Mouse (Mus musculus) thymus, postnatal 10 days (tissue): Measurements from ENCODE around the gene Dbndd2.

ENCODE experiments used
- DNase-seq, 2 experiments: peaks; one replicate each; pipeline ENCODE4 v3.0.0; 2021; ENCODE audit warnings: low spot score in 2 of 2

Dbndd2 gene

DNA sequence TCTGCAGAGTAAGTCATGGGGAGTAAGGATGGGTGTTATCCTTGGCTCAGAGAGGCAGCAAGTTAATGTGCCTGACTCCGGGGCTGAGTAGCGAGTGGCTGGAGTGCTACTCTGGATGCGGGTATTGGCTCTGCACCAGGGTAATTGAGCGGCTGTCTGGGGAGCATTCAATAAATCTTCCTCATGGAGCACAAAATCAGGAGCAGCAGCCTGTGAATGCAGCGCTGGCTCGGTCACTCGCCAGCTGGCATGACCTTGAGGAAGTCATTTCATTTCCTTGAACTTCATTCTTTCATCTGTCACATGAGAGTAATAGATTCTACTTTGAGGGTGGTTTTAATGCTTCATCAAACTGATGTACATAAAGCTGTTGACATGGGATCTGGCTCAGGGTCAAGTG is 14.6 kb downstream of the Dbndd2 start:
- DNase-seq: no peak

DNA sequence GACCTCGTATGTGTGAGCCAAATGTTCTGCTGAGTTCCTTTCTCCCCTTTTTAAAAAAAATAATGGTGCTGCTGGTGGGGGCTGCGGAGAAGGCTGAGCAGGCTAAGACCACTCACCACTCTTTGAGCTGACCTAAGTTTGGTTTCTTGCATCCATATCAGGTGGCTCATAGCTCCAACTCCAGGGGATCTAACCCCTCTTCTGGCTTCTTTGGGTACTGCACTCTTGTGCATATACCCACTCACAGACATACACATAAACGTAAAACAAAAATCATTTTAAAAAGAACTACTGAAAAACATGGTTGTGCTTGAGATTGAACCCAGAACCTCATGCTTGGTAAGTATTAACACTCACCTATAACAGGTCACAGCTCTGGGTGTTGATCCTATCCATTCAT is 19.0 kb downstream of the Dbndd2 start:
- DNase-seq: no peak

DNA sequence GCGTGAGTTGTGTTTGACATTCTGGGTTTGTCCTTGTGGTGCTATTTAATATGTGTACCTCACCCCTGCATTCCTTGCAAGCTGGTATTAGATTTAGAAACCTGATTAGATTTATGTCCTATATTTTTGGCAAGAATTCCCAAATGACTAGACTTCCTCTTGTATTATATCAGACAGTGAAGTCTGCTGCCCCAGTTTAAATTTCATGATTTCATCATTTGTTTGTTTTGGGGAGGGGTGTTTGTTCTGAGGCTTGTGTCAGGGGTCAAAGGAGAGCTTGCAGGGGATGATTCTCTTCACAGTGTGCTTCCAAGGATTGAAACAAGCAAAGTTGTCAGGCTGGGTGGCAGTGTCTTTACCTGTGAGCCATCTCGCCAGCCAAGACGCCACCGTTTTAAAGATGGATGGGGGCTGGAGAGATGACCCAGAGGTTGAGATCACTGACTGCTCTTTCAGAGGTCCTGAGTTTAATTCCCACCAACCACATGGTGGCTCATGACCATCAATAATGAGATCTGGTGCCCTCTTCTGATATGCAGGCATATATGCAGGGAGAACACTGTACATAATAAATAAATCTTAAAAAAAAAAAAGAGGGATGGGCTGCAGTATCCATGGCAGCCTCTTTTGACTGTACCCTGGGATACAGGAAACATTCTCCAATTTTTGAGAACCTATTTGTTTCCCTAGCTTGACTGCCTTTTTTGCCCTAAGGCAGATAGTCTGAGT is 19.9 kb downstream of the Dbndd2 start:
- DNase-seq: no peak

DNA sequence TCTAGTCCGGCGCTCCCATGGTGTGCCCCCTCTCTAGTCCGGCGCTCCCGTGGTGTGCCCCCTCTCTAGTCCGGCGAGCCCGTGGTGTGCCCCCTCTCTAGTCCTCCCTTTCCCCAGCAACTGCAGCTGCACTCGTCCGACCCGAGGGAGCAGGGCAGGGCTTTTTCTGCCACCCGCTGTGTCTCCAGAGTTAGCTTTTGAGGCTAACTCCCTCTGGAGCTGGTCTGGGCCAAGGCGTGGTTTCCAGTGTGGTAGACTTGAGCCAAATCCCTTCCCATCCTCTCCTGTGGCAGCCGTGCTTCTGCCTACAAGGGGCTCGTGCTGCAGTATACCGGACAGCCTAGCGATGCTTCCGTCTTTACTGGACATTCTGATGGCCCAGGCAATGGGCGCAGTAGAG is 21.9 kb downstream of the Dbndd2 start:
- no peak for DNase-seq

DNA sequence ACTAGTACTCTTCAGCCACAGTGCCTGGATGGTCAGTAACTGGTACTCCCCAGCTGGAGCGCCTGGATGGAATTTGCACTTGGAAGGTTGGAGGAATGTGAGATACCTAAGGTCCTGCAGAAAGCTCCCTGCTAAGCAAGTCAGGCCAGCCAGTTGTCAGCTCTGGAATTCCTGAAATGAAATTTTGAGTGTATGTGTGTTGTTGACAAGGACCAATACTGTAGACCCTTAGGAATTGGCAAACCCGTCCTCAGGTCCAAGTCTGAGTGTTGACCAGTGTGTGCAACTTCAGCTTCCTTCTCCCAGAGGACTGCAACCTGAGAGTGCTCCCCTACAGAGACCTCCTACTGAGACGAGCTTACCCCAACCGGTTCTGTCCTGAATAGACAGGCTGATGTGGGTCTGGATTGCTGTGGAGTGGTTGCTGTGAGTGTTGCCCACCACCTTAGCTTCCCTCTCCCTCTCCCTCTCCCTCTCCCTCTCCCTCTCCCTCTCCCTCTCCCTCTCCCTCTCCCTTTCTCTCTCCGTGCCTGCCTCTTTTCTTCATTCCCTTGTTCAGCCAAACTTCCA is 24.8 kb downstream of the Dbndd2 start:
- DNase-seq: no peak

DNA sequence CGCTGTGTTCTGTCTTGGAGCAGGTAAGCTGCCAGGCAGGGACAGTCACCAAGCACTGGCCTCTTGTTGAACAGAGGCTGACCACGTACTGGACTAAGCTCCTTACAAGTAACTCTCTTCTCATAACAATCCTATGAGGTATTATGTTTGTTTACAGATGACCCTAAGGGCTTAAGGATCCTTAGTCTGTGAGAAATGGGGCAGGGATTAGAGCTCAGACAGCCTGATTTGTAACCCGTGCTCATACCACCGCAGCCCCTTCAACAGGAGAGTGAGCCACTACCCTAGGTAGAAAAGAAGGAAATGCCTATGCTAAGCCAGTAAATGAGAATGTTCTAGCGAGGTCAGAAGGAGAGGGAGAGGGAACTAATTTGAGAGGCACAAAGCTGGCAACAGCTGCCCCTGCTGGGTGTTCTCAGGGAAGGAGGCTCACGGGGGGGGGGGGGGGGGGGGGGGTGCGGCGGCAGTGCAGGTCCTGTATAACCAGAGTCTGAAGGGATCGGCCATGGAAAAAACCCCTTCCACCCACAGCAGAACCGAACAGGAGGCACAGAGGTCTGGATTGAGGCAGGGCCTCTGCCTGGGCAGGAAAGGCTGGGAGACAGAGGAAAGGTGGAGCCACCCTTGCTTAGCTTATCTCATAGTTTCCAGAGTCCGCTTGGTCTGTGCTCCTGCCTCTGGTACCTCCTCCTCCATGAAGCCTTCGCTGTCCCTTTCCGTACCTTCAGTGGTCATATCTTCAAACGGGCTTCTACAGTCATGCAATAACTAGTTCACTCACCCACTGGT is 26.4 kb downstream of the Dbndd2 start:
- DNase-seq: no peak

DNA sequence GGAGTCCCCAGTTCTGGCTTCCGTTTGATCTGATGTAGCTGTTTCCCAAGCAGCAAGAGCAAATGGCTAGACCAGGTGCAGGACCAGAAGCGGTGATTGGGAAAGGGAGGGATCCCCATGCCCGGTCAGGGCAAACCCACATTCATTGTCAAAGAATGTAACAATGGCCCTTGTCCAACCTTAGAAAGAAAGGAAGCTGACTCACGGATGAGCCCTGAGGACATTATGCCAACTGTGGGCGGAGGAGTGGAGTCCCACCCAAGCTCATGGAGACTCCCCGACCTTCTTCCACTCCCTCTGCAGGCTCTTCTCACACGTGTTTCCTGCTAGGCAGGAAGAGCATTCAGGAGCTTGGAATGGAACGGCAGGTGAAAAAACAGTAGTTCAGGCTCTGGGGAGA is 27.5 kb downstream of the Dbndd2 start:
- no peak for DNase-seq

DNA sequence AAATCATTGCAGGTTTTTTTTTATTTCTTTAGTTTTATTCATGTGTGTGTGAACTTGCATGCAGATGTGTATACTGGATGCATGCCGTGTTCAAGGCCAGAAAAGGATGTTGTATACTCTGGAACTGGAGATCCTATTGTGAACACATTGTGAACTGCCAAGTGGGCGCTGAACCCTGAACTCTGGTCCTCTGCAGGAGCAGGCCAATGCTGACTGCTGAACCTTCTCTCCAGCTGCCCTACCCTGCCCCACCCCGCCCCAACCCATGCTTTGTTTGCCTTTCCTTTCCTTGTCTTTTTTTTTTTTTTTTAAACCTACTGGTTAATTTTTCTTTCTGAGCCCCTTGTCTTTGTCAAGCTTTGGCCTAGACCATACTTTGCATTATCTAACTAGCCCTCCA is 29.0 kb downstream of the Dbndd2 start:
- DNase-seq: no peak

DNA sequence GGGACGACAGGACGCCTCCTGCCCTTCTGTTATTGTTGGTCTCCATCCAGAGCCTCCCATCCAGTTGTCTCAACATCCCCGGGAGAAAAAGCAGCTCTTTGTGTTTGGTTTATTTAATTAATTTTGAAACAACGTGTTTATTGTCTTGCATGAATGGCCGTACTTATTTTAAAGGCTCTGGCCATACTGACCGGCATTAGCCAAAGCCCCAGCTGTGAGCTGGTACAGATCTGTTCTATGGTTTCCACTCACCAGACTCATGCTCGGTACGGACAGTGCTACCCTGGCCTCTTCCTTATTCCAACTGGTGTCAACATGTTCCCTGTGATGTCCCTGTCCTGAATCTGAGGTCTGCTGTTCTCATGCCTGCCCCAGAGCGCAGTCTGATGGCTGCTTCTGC is 30.0 kb downstream of the Dbndd2 start:
- no peak for DNase-seq

DNA sequence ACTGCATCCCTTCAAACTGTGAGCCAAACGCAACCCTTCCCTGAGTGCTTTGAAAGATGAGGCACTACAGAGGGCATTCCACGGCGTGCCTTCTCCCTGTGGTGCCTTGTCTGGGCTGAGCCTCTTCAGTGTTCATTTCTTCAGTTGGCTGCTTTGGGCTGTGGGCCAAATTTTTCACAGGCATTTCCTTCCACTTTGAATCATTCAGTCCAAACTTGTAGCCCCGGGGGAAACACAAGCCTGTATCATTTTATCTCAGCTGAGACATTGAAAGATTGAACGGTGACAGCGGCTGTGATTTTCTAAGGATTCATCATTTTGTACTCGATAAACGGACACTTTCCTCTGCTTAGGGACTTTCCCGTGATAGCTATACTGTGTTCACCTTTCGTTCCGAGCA is 30.7 kb downstream of the Dbndd2 start:
- no peak for DNase-seq

DNA sequence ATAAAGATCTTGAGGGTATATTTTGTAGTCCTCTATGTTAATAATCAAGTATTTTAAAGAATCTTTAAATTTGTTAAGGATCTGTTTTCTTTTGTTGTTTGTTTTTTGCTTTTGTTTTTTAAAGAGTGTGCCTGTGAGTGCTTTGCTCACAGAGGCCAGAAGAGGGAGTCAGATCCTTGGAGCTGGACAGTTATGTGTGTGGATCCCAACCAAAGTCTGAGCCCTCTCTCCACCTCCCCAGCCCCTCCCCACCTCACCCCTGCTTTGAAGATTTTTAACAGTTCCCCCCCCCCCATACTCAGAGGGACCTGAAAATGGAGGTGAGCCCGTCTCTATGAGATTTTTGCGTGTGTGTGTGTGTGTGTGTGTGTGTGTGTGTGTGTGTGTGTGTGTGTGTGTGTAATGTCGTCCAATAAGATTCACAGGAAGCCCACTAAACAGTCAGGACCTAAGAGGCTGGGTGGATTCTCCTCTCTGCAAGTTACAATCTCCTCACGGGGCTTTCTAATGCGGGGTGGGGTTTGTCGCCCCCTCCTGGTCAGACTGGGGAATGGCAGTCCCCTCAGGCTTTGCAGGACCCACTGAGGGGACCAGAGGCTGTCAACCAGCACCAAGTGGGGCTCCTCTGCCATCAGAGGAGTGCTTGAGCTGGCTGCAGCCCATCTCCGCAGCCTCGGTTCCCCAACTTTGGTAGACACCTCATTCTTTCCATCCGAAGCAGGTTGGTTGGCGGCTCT is 31.7 kb downstream of the Dbndd2 start:
- DNase-seq: peak; percentile 44 to 65

DNA sequence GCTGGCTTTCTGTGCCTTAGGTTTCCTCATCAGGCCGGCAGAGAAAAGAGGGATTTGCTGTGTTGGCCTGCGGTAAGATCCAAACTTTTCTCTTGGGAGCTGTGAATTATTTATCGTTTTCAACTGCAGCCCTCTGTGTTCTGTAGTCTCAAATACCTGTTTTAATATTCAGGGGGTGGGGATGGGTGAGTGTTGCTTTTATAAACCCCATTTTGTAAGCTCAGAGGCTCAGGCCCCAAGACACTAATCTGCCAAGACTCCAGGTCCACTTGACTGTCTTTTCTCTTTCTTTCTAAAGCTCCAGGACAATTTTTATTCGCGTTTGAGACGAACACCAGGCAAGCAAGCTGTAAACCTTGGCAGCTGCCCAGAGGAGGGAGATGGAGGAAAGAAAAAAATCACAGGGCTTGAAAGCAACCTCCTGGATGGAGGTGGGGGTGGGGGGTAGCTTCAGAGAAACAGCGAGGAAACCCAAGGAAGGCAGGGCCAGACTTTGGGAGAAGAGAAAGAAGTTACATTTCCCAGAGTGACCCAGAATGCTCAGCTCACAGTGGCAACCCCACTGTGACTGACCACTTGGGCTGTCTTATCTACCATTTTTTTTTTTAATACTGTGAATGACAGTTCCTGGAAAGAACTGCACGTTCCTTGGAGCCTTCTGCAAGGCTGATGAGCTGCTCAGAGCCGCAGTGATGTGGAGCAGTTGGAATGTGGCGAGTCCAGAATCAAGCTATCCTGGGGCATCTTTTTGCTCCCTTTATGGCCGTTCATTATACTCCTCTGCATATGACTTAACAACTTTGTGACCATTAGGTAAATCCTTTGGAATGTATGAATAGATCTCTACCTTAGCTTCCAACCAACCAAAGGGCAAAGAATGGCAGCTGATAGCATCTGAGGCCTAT is 32.6 kb downstream of the Dbndd2 start:
- DNase-seq: no peak

DNA sequence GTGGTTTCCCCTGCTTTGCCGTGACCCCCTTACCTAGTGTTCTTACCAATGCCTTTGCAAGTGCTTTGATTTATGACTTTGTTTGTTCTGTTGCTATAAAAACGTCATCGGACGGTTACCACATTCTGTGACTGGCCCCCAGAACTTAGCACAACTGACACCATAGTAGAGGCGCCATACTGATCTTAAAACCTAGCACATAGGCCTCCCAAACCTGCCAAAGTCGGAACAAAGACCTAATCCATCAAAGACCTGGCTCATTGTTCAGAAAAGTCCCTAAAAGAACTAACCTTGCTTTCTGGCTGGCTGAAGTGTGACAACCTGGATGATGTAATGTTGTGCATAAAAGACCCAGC is 33.2 kb downstream of the Dbndd2 start:
- no peak for DNase-seq

DNA sequence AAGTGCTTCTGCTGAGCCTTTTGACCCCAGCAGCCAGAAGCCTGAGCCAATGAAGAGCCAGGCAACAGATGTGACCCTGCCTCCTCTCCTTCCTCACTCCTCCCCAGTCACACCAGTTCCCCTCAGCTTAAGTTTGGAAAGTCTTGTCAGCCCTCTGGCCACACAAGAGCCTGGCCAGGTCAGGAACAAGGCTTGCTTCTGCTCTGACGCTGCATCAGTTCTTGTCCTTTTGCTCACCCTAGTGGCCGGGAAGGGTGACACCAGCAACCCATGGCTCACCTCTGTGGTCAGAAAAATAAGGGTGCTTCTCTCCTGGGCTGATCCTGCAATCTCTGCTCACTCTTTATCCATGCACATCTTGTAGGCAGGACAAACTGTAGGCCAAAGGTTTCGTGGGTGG is 34.9 kb downstream of the Dbndd2 start:
- peak in 1 of 2 experiments; percentile 39 for DNase-seq

DNA sequence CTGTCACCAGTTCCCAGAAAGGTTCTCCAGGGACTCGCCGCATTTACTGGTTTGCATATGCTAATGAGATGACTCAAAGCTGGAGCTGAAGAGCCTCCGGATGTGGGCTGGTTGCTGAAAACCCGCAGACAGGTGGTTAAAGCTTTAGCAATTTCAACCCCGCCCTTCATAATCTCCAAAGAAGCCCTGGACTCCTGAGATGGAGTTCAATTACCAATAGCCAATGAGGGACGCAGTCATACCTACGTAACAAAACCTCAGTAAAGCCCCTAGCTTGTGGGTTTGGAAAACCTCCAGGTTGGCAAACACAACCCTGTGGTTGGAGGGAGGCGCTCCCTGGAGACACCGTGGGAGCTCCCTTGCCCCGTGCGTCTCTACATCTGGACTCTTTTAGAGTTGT is 35.9 kb downstream of the Dbndd2 start:
- peak; percentile 19 to 42 for DNase-seq

DNA sequence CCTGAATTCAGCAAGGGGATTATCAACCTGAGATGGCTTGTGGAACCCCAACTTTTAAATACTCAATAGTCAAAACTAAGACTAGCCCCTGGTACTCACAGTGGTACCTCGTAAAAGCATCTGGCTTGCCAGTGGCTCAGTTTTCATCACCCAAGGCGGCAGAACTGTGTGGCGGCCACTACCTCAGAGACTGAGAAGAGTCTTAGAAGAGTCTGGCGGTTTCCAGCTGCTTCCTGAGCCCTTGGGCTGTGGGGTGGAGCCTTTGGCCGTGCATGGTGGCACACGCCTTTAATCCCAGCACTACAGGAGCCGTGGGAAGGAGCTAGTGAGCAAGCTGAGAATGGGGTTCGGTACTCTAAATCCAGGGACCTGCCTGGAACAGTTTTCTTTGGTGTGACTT is 36.4 kb downstream of the Dbndd2 start:
- no peak for DNase-seq

DNA sequence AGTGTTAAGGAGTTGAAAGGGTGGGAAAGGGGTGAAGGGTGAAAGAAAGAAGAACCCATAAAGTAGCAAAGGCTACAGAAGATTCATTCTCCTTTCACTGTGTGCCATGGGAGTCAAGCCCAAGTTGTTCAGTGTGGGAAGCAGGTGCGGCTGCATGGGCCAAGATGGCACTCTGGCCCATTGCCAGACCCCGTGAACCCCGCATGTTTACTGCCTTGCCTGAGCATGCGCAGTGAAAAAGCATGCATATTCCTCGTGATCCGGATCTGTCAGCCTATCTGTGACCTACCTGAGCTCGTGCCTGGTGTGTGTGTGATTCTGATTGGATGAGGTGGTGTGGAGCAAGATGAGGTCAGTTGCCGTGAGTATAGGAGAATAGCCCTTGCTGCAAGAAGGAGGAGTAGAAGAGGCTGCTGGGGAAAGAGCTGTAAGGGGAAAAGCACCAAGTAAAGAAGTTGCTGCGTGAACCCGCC is 37.4 kb downstream of the Dbndd2 start:
- DNase-seq: no peak

DNA sequence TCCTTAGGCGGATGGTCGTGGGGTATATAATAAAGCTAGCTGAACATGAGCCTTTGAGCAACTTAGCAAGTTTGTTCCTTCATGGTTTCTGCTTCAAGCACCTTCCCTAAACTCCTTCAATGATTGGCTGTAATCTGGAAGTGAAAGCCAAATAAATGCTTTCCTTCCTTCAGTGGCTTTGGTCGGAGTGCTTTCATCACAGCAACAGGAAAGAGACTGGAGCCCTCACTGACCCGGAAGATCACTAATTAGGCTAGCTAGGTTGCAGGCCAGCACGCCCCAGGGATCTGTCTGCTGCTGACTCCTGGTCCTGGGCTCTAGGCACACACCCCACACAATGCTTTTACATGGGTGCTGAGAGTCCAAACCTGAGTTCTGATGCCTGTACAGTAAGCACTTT is 42.7 kb downstream of the Dbndd2 start:
- no peak for DNase-seq

DNA sequence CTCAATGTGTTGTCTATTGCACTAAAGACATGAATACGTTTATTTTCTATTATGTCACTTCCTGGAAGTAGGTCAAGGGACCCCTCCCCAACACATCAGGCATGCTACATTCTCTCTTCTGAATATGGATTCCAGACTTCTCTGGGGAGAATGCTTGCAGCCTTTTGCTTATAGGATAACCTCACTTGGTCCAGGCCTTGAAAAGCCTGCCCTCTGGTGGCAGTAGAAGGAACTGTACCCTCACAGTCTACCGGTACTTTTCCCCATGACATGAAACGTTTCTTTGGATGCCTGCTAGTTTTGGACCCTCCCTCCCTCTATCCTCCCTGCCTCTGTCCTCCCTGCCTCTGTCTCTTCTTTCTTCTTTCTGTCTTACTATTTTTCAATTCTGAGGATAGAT is 45.3 kb downstream of the Dbndd2 start:
- peak; percentile 36 to 72 for DNase-seq

DNA sequence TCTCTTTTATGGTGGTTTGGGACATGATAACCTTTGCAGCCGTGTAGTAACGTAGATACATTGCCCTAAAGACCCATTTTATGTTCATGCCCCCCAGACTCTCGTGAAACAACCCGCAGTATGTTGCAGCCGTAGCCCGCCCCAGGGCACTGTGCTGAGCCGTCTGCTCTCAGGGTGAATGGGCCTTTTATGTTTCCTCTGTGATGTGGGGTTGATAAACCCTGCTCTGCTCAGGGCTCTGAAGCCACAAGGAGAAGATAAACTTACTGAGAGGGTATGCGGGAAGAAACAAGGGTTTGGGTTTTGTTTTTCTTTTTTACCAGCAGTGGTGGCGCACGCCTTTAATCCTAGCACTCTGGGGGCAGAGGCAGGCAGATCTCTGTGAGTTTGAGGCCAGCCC is 48.4 kb downstream of the Dbndd2 start:
- peak in 1 of 2 experiments; percentile 14 for DNase-seq

DNA sequence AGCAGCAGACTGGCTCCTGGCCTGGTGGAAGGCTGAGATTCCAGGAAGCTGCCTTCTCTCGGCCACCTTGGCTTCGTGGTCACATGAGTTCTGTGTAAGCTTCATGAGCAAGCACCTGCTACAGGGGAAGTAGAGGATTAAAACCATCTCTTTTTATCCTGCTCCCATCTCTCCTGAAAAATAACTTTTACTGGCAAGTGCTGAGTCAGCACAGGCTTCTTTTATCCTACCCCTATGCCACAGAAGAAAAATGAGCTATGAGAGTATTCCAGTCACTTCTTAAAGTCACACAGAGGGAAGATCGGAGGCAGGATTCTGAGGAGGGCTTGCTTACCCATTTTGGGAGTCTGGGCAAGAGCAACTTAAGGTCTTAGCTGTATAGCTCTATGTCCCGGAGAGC is 51.1 kb downstream of the Dbndd2 start:
- no peak for DNase-seq
